Mouse (Mus musculus): ENCODE measurements around the gene Tmem41a. TPM values are rescaled to one million over a fixed set of nuclear protein-coding genes. Genes with fewer than 3 reads are reported as not detected.
"Not testable (repeated sequence)": the region's sequence is repeated elsewhere in the genome, so short reads cannot be mapped to it uniquely, and the experiment has no call there.

Tmem41a gene
- polyA plus RNA-seq, 1 experiment from 2014 or later = 6.1 TPM

GRCm38 (mm10) chr16:21965576-21965975, 18.2 kb upstream of the Tmem41a start:
- H3K79me2 ChIP-seq (ENCODE audit: inconsistent target) = no peaks in the 10 kb centered on the region
- 88% methylated on average over 3 of the region's 3 CpGs for WGBS (ENCODE audit: missing documents)
- no peak overlapping the region for H3K27ac ChIP-seq
- H3K4me3 ChIP-seq (ENCODE audit: inconsistent target) = no peak overlapping the region
- no peaks in the 10 kb centered on the region for H3K36me3 ChIP-seq (ENCODE audit: inconsistent target)

- H3K79me2 ChIP-seq (ENCODE audit: inconsistent target) = no peaks in the 10 kb centered on the region
- no peak overlapping the region for H3K27ac ChIP-seq
- 77% methylated on average over 11 of the region's 12 CpGs for WGBS (ENCODE audit: missing documents)
- no peak overlapping the region for H3K4me3 ChIP-seq (ENCODE audit: inconsistent target)
- no peaks in the 10 kb centered on the region for H3K36me3 ChIP-seq (ENCODE audit: inconsistent target)
These were observed 8.2 kb upstream of the Tmem41a start for GRCm38 (mm10) chr16:21955591-21955990.

GRCm38 (mm10) chr16:21928471-21928870, 18.9 kb downstream of the Tmem41a start:
- no peaks in the 10 kb centered on the region for H3K79me2 ChIP-seq (ENCODE audit: inconsistent target)
- H3K36me3 ChIP-seq (ENCODE audit: inconsistent target) = no peaks in the 10 kb centered on the region
- H3K4me3 ChIP-seq (ENCODE audit: inconsistent target) = no peak overlapping the region
- 94% methylated on average over 11 of the region's 13 CpGs for WGBS (ENCODE audit: missing documents)
- no peak overlapping the region for H3K27ac ChIP-seq

GRCm38 (mm10) chr16:21916681-21917080, 30.7 kb downstream of the Tmem41a start:
- no peaks in the 10 kb centered on the region for H3K79me2 ChIP-seq (ENCODE audit: inconsistent target)
- no peak overlapping the region for H3K27ac ChIP-seq
- H3K36me3 ChIP-seq (ENCODE audit: inconsistent target) = no peaks in the 10 kb centered on the region
- H3K4me3 ChIP-seq (ENCODE audit: inconsistent target) = no peak overlapping the region
- 91% methylated on average over 7 of the region's 7 CpGs for WGBS (ENCODE audit: missing documents)

- Histone ChIP-seq H3K27ac (peak overlapping the region; percentile 42), H3K79me2 (ENCODE audit: inconsistent target) (no peaks in the 10 kb centered on the region)
- WGBS (ENCODE audit: missing documents) = 18% methylated on average over 6 of the region's 6 CpGs
These were observed 34.0 kb downstream of the Tmem41a start for GRCm38 (mm10) chr16:21913347-21913746.

GRCm38 (mm10) chr16:21908906-21909305, 38.4 kb downstream of the Tmem41a start:
- H3K4me3 ChIP-seq (ENCODE audit: inconsistent target); H3K27ac ChIP-seq; H3K79me2 ChIP-seq (ENCODE audit: inconsistent target); H3K36me3 ChIP-seq (ENCODE audit: inconsistent target): not testable (repeated sequence)
- WGBS (ENCODE audit: missing documents) = 90% methylated on average over 3 of the region's 8 CpGs

More at GRCm38 (mm10) chr16:21913347-21913746, 34.0 kb downstream of the Tmem41a start:
- Histone ChIP-seq H3K4me3 (ENCODE audit: inconsistent target) (no peak overlapping the region), H3K36me3 (ENCODE audit: inconsistent target) (no peaks in the 10 kb centered on the region)

GRCm38 (mm10) chr16:21906902-21907301, 40.5 kb downstream of the Tmem41a start:
- 98% methylated on average over 6 of the region's 6 CpGs for WGBS (ENCODE audit: missing documents)
- no peak overlapping the region for H3K4me3 ChIP-seq (ENCODE audit: inconsistent target)

GRCm38 (mm10) chr16:21905996-21906395, 41.4 kb downstream of the Tmem41a start:
- no peaks in the 10 kb centered on the region for H3K79me2 ChIP-seq (ENCODE audit: inconsistent target)
- no peak overlapping the region for H3K4me3 ChIP-seq (ENCODE audit: inconsistent target)
- H3K36me3 ChIP-seq (ENCODE audit: inconsistent target) = no peaks in the 10 kb centered on the region
- 94% methylated on average over 7 of the region's 7 CpGs for WGBS (ENCODE audit: missing documents)
- no peak overlapping the region for H3K27ac ChIP-seq

More at GRCm38 (mm10) chr16:21906902-21907301, 40.5 kb downstream of the Tmem41a start:
- no peak overlapping the region for H3K27ac ChIP-seq
- H3K36me3 ChIP-seq (ENCODE audit: inconsistent target) = no peaks in the 10 kb centered on the region
- H3K79me2 ChIP-seq (ENCODE audit: inconsistent target) = no peaks in the 10 kb centered on the region

GRCm38 (mm10) chr16:21904636-21905035, 42.7 kb downstream of the Tmem41a start:
- 94% methylated on average over 10 of the region's 10 CpGs for WGBS (ENCODE audit: missing documents)
- Histone ChIP-seq H3K36me3 (ENCODE audit: inconsistent target) (no peaks in the 10 kb centered on the region), H3K4me3 (ENCODE audit: inconsistent target) (no peak overlapping the region), H3K27ac (no peak overlapping the region), H3K79me2 (ENCODE audit: inconsistent target) (no peaks in the 10 kb centered on the region)

GRCm38 (mm10) chr16:21901286-21901685, 46.1 kb downstream of the Tmem41a start:
- H3K4me3 ChIP-seq (ENCODE audit: inconsistent target) = no peak overlapping the region
- no peaks in the 10 kb centered on the region for H3K36me3 ChIP-seq (ENCODE audit: inconsistent target)
- 85% methylated on average over 5 of the region's 5 CpGs for WGBS (ENCODE audit: missing documents)
- no peak overlapping the region for H3K27ac ChIP-seq
- H3K79me2 ChIP-seq (ENCODE audit: inconsistent target) = no peaks in the 10 kb centered on the region

GRCm38 (mm10) chr16:21893890-21894289, 53.5 kb downstream of the Tmem41a start:
- Histone ChIP-seq H3K36me3 (ENCODE audit: inconsistent target) (no peaks in the 10 kb centered on the region), H3K4me3 (ENCODE audit: inconsistent target) (no peak overlapping the region), H3K79me2 (ENCODE audit: inconsistent target) (no peaks in the 10 kb centered on the region), H3K27ac (no peak overlapping the region)
- WGBS (ENCODE audit: missing documents) = 97% methylated on average over 6 of the region's 6 CpGs

- no peaks in the 10 kb centered on the region for H3K79me2 ChIP-seq (ENCODE audit: inconsistent target)
- H3K4me3 ChIP-seq (ENCODE audit: inconsistent target) = no peak overlapping the region
- no peak overlapping the region for H3K27ac ChIP-seq
- no peaks in the 10 kb centered on the region for H3K36me3 ChIP-seq (ENCODE audit: inconsistent target)
- WGBS (ENCODE audit: missing documents) = 91% methylated on average over 2 of the region's 2 CpGs
These were observed 59.8 kb downstream of the Tmem41a start for GRCm38 (mm10) chr16:21887601-21888000.

Other genes starting within 250 kb of the Tmem41a start
- gene Ehhadh, start 159.7 kb downstream of the Tmem41a start, polyA plus RNA-seq (2018) = 0.49 to 1.1 TPM (median 0.95 TPM) in 3 replicates
- gene Map3k13, start 153.2 kb downstream of the Tmem41a start, polyA plus RNA-seq (2018) = 0.04 to 0.14 TPM (median 0.09 TPM) in 3 replicates
- gene Liph, start 48.1 kb upstream of the Tmem41a start, polyA plus RNA-seq (2018) = 0.11 to 0.20 TPM (median 0.19 TPM) in 3 replicates
- 38.2 to 51.7 TPM (median 44.3 TPM) in 3 replicates for gene Senp2, start 61.9 kb upstream of the Tmem41a start, polyA plus RNA-seq (2018)
- gene Igf2bp2, start 215.7 kb upstream of the Tmem41a start, polyA plus RNA-seq (2018) = 11.0 to 35.3 TPM (median 33.5 TPM) in 3 replicates

Measured in macrophage (primary cell).